Mouse (Mus musculus): ENCODE results near the gene Asprv1. TPM values are rescaled to one million over a fixed set of nuclear protein-coding genes. Genes with fewer than 3 reads are reported as not detected.

Asprv1 gene
- polyA plus RNA-seq, 1 experiment, result 19.6 TPM

- WGBS, result 78% methylated on average over 6 of the region's 6 CpGs
- Histone ChIP-seq H3K4me1 (ENCODE audit: control insufficient read depth, insufficient read depth, low read length) (no peaks in the 10 kb centered on the region; the same call in 1 of the 2 replicates), H3K27ac (ENCODE audit: control insufficient read depth, insufficient read depth, low read depth, low read length, poor library complexity) (no peak overlapping the region), H3K4me3 (replicated peaks; ENCODE audit: control insufficient read depth, low read depth, low read length) (no peak overlapping the region)
- TF ChIP-seq CTCF (IDR thresholded peaks at IDR 0.05; ENCODE audit: control insufficient read depth, insufficient read depth, low read length), result no peak
- no peak for TF ChIP-seq POLR2A (IDR thresholded peaks at IDR 0.05; ENCODE audit: borderline replicate concordance, control insufficient read depth, low read depth, low read length)
These were observed 50.4 kb downstream of the Asprv1 start for GRCm38 (mm10) chr6:86678341-86678740.

Other genes starting within 250 kb of the Asprv1 start
- 15.1 and 22.8 TPM in 2 replicates for gene Pcyox1, start 231.0 kb upstream of the Asprv1 start, polyA plus RNA-seq (2011; ENCODE audit: insufficient read depth, insufficient read length, low replicate concordance, missing spikeins)
- 15.3 and 28.8 TPM in 2 replicates for gene Tia1, start 223.9 kb upstream of the Asprv1 start, polyA plus RNA-seq (2011; ENCODE audit: insufficient read depth, insufficient read length, low replicate concordance, missing spikeins)
- not detected in 2 replicates for gene Gm44790, start 201.5 kb upstream of the Asprv1 start, polyA plus RNA-seq (2011; ENCODE audit: insufficient read depth, insufficient read length, low replicate concordance, missing spikeins)
- 7.9 and 13.3 TPM in 2 replicates for gene C87436, start 189.8 kb upstream of the Asprv1 start, polyA plus RNA-seq (2011; ENCODE audit: insufficient read depth, insufficient read length, low replicate concordance, missing spikeins)
- gene Pcbp1, start 101.8 kb upstream of the Asprv1 start, polyA plus RNA-seq (2011; ENCODE audit: insufficient read depth, insufficient read length, low replicate concordance, missing spikeins), result 52.9 and 86.3 TPM in 2 replicates
- gene Mxd1, start 41.0 kb downstream of the Asprv1 start, polyA plus RNA-seq (2011; ENCODE audit: insufficient read depth, insufficient read length, low replicate concordance, missing spikeins), result 49.6 and 56.2 TPM in 2 replicates
- 47.5 and 47.8 TPM in 2 replicates for gene Snrnp27, start 56.4 kb downstream of the Asprv1 start, polyA plus RNA-seq (2011; ENCODE audit: insufficient read depth, insufficient read length, low replicate concordance, missing spikeins)
- gene Gmcl1, start 105.2 kb downstream of the Asprv1 start, polyA plus RNA-seq (2011; ENCODE audit: insufficient read depth, insufficient read length, low replicate concordance, missing spikeins), result 5.0 and 7.3 TPM in 2 replicates
- 3.7 and 9.0 TPM in 2 replicates for gene Anxa4, start 165.4 kb downstream of the Asprv1 start, polyA plus RNA-seq (2011; ENCODE audit: insufficient read depth, insufficient read length, low replicate concordance, missing spikeins)
- 11.6 and 16.9 TPM in 2 replicates for gene Aak1, start 221.4 kb downstream of the Asprv1 start, polyA plus RNA-seq (2011; ENCODE audit: insufficient read depth, insufficient read length, low replicate concordance, missing spikeins)

Measured in bone marrow, adult 2 months (tissue).